Mouse (Mus musculus): ENCODE measurements around the gene Creld2. TPM values are rescaled to one million over a fixed set of nuclear protein-coding genes. Genes with fewer than 3 reads are reported as not detected.
A peak's percentile ranks its signal among the peaks of the same experiment; 100 is the strongest.

The Creld2 gene
- polyA plus RNA-seq, 1 experiment from 2014 or later: 110 TPM

DNA sequence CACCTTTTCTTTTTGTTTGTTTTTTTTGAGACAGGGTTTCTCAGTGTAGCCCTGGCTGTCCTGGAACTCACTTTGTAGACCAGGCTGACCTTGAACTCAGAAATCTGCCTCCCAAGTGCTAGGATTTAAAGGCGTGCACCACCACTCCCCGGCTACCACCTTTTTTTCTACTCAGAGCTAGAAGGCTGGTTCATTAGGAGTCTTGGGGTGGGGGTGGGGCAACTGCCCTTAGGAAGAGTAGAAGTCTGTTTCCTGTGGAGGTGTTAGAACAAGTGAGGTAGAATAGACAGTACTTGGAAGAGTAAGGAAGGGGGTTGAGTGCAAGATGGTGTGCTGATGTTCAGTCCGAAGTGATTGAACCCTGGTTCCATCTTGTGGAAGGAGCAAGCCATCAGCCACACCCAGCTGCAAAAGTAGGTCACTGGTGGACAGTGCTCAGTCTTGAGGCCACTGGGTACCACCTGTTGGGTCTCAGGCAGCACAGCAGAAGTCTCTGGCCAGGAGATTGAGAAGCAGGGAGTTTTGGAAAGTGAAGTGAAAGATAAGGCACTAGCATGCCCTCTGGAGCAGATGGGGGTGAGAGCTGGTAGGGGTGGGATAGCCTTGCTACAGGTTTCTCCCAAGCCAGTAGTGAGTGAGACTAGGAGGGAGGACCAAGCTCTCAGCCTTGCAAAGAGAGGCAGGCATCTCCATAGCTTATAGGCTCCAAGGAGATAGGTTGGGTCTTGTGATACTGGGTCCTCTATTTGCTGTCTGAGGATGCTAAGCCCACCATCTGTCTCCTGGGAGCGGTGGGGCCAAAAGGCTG is 46.6 kb downstream of the Creld2 start:
- H3K27ac ChIP-seq: peak overlapping the region; percentile 64
- no peak overlapping the region for H3K4me3 ChIP-seq
- 63% methylated on average over 4 of the region's 4 CpGs for WGBS
- H3K27me3 ChIP-seq: no peaks in the 10 kb centered on the region
- no peak for ATAC-seq (ENCODE audit: borderline replicate concordance, extremely low read depth, low FRiP score, low TSS enrichment)
- peaks cover 23% of the 10 kb centered on the region for H3K36me3 ChIP-seq
- peaks cover 52% of the 10 kb centered on the region for H3K4me1 ChIP-seq
- no peak overlapping the region; the same call in 1 of the 2 replicates for H3K9ac ChIP-seq
- no peaks in the 10 kb centered on the region for H3K9me3 ChIP-seq
- H3K4me2 ChIP-seq: no peak overlapping the region

DNA sequence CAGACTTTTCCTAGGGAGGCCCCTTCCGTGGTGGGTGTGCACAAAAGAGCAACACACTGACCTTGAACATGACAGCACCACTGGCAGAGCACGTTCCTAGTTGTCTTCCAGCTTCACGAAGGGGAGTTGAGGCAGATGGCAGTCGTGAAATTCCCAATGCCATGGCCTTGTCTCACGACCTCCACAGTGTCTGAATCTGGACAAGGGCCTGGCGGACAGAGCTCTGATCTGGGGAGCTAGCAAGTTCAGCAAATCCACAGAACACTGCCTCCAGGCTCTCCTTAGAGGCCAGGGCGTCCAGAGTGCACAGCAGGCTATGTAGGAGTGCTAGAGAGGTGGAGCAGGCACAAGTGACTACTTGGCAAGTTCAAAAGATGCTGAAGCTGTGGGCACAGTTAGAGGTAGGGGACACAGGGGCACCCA is 47.5 kb downstream of the Creld2 start:
- WGBS: 34% methylated on average over 7 of the region's 7 CpGs
- Histone ChIP-seq H3K4me3 (no peak overlapping the region), H3K9me3 (no peaks in the 10 kb centered on the region), H3K36me3 (peaks cover 23% of the 10 kb centered on the region), H3K4me2 (no peak overlapping the region), H3K27ac (peak overlapping the region; percentile 64), H3K4me1 (peaks cover 46% of the 10 kb centered on the region), H3K27me3 (no peaks in the 10 kb centered on the region), H3K9ac (no peak overlapping the region)
- ATAC-seq (ENCODE audit: borderline replicate concordance, extremely low read depth, low FRiP score, low TSS enrichment): no peak

DNA sequence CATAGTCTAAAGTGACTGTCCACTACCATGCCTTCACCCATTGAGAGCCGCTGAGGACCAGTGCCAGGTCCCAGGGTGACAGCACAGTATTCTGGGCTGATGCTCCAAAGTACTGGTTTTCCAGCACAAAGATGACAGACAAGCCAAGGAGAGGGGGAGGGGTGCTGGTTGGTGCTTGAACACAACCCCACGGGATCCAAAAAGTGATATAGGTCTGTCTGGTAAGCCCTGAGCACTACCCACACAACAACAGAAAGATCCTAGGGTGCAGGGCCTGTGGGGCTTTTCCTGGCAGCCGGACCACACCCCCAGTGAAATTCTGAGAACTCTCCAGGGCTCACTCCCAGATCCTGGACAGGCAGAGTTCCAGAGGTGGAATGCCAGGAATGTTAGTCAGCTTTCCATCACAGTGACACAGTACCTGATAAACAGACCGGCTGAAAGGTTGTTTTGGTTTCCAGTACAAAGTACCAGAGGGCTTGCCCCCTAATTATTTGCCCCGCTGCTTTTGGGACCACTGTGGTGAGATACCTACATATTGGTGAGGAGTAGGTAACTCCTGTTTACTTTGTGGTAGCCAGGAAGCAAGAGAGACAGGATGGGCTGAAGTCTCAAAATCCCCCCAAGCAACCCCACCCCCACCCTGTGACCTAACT is 48.0 kb downstream of the Creld2 start:
- Histone ChIP-seq H3K4me1 (peaks cover 46% of the 10 kb centered on the region), H3K27me3 (no peaks in the 10 kb centered on the region), H3K9ac (no peak overlapping the region), H3K9me3 (no peaks in the 10 kb centered on the region), H3K27ac (peak overlapping the region; percentile 64), H3K36me3 (peaks cover 23% of the 10 kb centered on the region), H3K4me3 (no peak overlapping the region), H3K4me2 (no peak overlapping the region)
- ATAC-seq (ENCODE audit: borderline replicate concordance, extremely low read depth, low FRiP score, low TSS enrichment): no peak
- 13% methylated on average over 5 of the region's 5 CpGs for WGBS

DNA sequence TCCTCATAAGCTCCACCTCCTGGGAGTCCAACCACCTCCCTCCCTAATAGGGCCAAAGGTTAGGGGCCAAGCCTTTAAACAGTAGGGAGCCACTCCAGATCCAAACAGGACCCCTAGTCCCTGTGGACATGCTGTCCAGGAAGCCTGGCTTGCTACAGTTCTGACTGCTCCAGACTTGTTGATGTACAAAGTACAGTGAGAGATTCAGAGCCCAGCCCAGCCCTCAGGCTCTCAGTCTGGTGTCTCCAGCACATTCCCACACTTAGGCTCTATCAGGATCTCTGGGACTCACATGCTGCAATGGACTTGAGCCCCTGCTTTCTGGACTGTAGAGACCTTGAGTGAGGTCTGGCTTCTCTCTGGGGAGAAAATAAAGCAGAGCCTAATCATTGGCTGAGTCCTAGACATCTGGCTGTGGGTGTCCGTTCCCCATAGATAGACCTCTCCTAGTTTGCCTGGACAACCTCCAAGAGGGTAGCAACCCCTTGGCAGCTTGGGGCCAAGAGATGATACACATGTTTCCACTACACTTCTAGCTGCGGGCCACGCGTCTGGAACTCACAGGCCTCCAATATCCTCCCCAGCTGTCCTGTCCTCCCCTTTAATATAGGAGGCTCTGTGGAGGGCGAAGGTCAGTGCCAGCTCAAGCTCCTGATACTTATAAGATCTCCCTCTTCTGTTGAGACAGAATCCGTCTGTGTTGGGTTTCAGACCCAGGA is 48.7 kb downstream of the Creld2 start:
- Histone ChIP-seq H3K27ac (peak overlapping the region; percentile 64), H3K4me3 (no peak overlapping the region), H3K4me1 (peaks cover 46% of the 10 kb centered on the region), H3K9me3 (no peaks in the 10 kb centered on the region), H3K4me2 (no peak overlapping the region), H3K36me3 (peaks cover 23% of the 10 kb centered on the region), H3K9ac (no peak overlapping the region), H3K27me3 (no peaks in the 10 kb centered on the region)
- no peak for ATAC-seq (ENCODE audit: borderline replicate concordance, extremely low read depth, low FRiP score, low TSS enrichment)
- WGBS: 79% methylated on average over 6 of the region's 6 CpGs

DNA sequence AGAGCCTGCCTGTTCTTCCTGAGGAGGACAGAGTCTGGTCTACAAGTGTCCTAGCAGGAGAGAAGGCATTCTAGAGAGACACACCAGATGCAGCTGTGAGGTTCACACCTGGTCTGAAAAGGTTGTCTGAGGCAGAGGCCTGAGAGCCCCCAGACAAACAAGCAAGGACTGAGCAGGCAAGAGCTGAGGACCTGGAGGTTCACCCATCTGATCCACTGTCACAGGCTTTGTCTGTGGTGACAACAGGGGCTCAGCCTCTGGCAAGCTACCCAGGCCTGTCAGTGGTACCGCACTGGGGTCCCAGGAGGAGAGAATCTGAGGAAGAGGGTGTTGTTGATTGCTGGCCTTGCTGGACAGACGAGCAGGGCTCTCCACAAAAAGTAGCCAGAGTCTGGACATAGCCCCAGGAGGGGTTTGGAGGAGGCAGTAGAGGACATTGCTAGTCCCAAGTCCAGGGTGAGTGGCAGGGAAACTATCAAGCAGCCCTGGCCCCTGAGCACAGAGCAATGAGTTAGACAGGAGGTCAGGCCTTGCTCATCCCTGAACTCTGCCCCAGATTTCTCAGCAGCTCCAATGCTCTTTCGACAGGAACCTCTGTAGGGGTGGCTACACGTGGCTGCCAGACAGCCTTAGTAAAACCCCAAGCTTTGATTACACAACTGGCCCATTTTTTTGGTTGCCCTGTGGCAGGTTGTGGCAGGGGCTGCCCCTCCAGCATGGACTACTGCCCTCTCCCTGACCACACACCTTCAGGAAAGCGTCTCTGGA is 51.2 kb downstream of the Creld2 start:
- WGBS: 65% methylated on average over 5 of the region's 5 CpGs
- Histone ChIP-seq H3K4me1 (peaks cover 30% of the 10 kb centered on the region), H3K27me3 (no peaks in the 10 kb centered on the region), H3K9ac (no peak overlapping the region), H3K36me3 (peaks cover 9% of the 10 kb centered on the region; the same call in 1 of the 2 replicates), H3K9me3 (no peaks in the 10 kb centered on the region), H3K27ac (no peak overlapping the region), H3K4me3 (no peak overlapping the region), H3K4me2 (no peak overlapping the region)
- no peak for ATAC-seq (ENCODE audit: borderline replicate concordance, extremely low read depth, low FRiP score, low TSS enrichment)

DNA sequence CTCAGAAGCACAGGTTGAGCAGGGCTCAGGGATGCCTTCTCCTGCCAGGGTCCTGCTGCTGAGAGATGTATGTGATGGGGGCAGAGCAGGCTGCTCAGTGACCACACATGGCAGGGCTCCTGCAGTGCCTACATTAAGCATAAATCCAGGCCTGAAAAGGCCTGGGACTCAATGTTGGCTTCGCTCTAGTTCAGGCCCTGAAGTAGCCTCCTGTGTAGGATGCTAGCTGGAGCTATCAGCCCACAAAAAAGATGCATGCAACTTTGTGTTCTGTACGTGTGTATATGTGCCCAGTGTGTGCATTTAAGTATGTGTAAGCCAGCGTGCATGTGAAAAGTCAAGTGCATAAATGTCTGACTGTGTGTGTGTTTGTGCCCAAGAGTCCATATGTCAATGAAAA is 54.6 kb downstream of the Creld2 start:
- H3K4me2 ChIP-seq: no peak overlapping the region
- 88% methylated on average over 3 of the region's 3 CpGs for WGBS
- H3K4me1 ChIP-seq: peaks cover 5% of the 10 kb centered on the region
- H3K9me3 ChIP-seq: no peaks in the 10 kb centered on the region
- ATAC-seq (ENCODE audit: borderline replicate concordance, extremely low read depth, low FRiP score, low TSS enrichment): no peak
- no peak overlapping the region for H3K9ac ChIP-seq
- no peaks in the 10 kb centered on the region for H3K36me3 ChIP-seq
- no peaks in the 10 kb centered on the region for H3K27me3 ChIP-seq
- H3K4me3 ChIP-seq: no peak overlapping the region
- H3K27ac ChIP-seq: no peak overlapping the region

DNA sequence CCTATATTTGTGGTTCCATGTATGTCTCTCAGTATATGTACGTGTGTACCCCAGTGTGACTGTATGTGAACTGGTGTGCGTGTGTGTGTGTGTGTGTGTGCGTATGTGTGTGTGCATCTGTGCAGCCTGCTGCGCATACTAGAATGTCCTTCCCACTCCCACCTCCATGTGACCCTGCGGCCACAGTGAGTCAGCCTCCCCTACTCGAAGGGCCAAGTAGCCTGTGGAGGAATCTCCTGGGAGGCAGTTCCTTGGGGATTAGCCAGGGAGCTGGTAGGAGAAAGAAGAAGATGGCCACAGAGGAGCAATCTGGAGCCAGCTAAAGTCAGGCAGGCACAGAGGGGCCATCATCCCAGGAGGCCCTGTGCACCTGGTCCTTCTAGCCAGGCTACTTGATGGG is 55.0 kb downstream of the Creld2 start:
- H3K4me1 ChIP-seq: peaks cover 5% of the 10 kb centered on the region
- H3K9me3 ChIP-seq: no peaks in the 10 kb centered on the region
- no peak overlapping the region for H3K27ac ChIP-seq
- H3K4me3 ChIP-seq: no peak overlapping the region
- WGBS: 79% methylated on average over 6 of the region's 6 CpGs
- ATAC-seq (ENCODE audit: borderline replicate concordance, extremely low read depth, low FRiP score, low TSS enrichment): no peak
- no peak overlapping the region for H3K9ac ChIP-seq
- no peaks in the 10 kb centered on the region for H3K27me3 ChIP-seq
- H3K36me3 ChIP-seq: no peaks in the 10 kb centered on the region
- H3K4me2 ChIP-seq: no peak overlapping the region

DNA sequence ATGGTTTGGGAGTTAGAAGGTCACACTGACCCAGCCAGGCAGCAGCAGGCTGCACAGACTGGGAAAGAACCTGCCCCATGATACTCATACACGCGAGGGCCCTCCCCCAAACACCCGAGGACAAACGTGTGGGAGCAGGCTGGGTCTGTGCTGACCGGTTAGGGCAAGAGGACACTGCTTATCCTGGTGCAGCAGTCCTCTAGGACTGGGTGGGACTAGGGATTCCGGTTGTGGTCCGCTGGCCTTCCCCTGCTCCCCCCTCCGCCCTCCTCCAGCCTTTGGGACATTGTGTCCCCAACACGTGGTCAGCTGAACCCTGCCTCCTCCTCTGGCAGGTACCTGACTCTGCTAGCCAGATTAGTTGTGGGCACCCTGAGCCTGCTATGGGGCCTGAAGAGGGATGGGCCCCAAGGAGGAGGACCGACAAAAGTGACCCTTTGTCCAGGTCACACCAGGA is 56.2 kb downstream of the Creld2 start:
- H3K4me2 ChIP-seq: no peak overlapping the region
- H3K27me3 ChIP-seq: no peaks in the 10 kb centered on the region
- H3K36me3 ChIP-seq: no peaks in the 10 kb centered on the region
- no peaks in the 10 kb centered on the region for H3K9me3 ChIP-seq
- peak; percentile 24; the same call in 1 of the 2 replicates for ATAC-seq (ENCODE audit: borderline replicate concordance, extremely low read depth, low FRiP score, low TSS enrichment)
- H3K9ac ChIP-seq: no peak overlapping the region
- peaks cover 5% of the 10 kb centered on the region for H3K4me1 ChIP-seq
- no peak overlapping the region for H3K27ac ChIP-seq
- H3K4me3 ChIP-seq: no peak overlapping the region
- WGBS: 27% methylated on average over 10 of the region's 10 CpGs

Other genes with a start within 250 kb of the Creld2 start
- not detected in 2 replicates for gene Zdhhc25, start 219.3 kb upstream of the Creld2 start, polyA plus RNA-seq (2015; fragmentation: Nextera tagmentation; extraction: Ambion mirVana)
- gene Brd1, start 85.4 kb upstream of the Creld2 start, polyA plus RNA-seq (2015; fragmentation: Nextera tagmentation; extraction: Ambion mirVana): 17.5 and 19.9 TPM in 2 replicates
- gene Zbed4, start 68.0 kb upstream of the Creld2 start, polyA plus RNA-seq (2015; fragmentation: Nextera tagmentation; extraction: Ambion mirVana): 15.5 and 15.7 TPM in 2 replicates
- 11.7 and 14.4 TPM in 2 replicates for gene Alg12, start 328 bp upstream of the Creld2 start, polyA plus RNA-seq (2015; fragmentation: Nextera tagmentation; extraction: Ambion mirVana)
- gene Pim3, start 42.5 kb downstream of the Creld2 start, polyA plus RNA-seq (2015; fragmentation: Nextera tagmentation; extraction: Ambion mirVana): 65.9 and 70.3 TPM in 2 replicates
- not detected in 2 replicates for gene Ttll8, start 134.8 kb downstream of the Creld2 start, polyA plus RNA-seq (2015; fragmentation: Nextera tagmentation; extraction: Ambion mirVana)
- gene Mlc1, start 159.4 kb downstream of the Creld2 start, polyA plus RNA-seq (2015; fragmentation: Nextera tagmentation; extraction: Ambion mirVana): 0.25 TPM in 2 replicates
- gene Mov10l1, start 163.3 kb downstream of the Creld2 start, polyA plus RNA-seq (2015; fragmentation: Nextera tagmentation; extraction: Ambion mirVana): 1.7 and 2.2 TPM in 2 replicates
- gene Panx2, start 240.1 kb downstream of the Creld2 start, polyA plus RNA-seq (2015; fragmentation: Nextera tagmentation; extraction: Ambion mirVana): 0.10 and 0.24 TPM in 2 replicates